Mouse (Mus musculus): ENCODE measurements around the gene Gm10130. TPM values are rescaled to one million over a fixed set of nuclear protein-coding genes. Genes with fewer than 3 reads are reported as not detected.
A peak's percentile ranks its signal among the peaks of the same experiment; 100 is the strongest.
"Not testable (repeated sequence)": the region's sequence is repeated elsewhere in the genome, so short reads cannot be mapped to it uniquely, and the experiment has no call there.

The Gm10130 gene
- polyA plus RNA-seq (2014; fragmentation: Nextera tagmentation; extraction: Ambion mirVana), result 0.88 and 1.0 TPM in 2 replicates

DNA sequence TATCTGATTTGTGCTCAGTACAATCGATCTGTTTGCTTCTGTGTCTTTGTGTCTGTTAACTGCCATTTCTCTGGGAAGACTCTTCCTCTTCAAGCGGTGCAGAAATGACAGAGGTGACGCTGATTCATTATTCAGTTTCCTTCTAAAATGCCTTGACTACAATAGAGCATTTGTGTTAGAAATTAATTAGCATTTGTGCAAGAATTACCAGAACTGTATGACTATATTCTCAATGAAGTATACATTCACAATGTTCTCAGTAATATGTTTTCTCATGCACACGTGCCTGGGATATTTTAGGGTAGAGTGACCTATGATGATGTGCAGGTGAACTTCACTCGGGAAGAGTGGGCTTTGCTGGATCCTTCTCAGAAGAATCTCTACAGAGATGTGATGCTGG lies at the start of gene Gm10130:
TSS of gene Gm10130 (plus strand) at position 301 of the 400 bp plus-strand sequence.
- no peaks in the 10 kb centered on the region for H3K4me1 ChIP-seq (replicated peaks; ENCODE audit: control insufficient read depth, insufficient read depth, low read length)
- H3K9ac ChIP-seq (ENCODE audit: low read depth, low read length), result no peak within 1 kb of the TSS
- H3K9me3 ChIP-seq (ENCODE audit: control insufficient read depth, low read length), result peaks cover 5% of the 10 kb centered on the region; the same call in 1 of the 2 replicates
- H3K27me3 ChIP-seq (ENCODE audit: control insufficient read depth, insufficient read depth, low read length), result no peaks in the 10 kb centered on the region
- no peak within 1 kb of the TSS for H3K4me3 ChIP-seq (ENCODE audit: low read depth, low read length)
- no peak within 1 kb of the TSS for H3K4me2 ChIP-seq (replicated peaks; ENCODE audit: low read depth, low read length)
- peaks cover 4% of the 10 kb centered on the region; the same call in 1 of the 2 replicates for H3K36me3 ChIP-seq (ENCODE audit: control insufficient read depth, insufficient read depth, low read length)
- H3K27ac ChIP-seq (ENCODE audit: low read depth, low read length), result no peak within 1 kb of the TSS
- ATAC-seq (ENCODE audit: low FRiP score), result no peak
- 96% methylated on average over 5 of the region's 5 CpGs for WGBS
- DNase-seq (ENCODE audit: low spot score), result no peak

DNA sequence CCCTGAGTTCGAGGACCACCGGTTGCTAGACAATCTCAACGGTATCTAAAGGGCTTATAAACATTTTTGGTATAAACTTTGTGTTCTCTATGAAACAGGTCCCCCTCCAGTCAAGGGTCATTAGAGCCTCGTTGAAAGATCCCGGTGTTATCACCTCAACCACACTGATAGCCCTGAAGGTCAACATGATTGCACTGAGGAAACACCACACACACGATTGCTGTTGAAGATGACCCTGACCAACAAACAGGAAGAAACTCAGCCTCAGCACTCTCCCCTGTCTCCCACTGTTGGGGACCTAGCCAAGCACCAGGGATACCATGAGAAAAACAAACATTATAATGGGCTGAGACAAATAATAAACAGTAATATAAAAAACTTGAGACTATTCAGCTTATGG lies 29.8 kb upstream of the Gm10130 start:
- ATAC-seq (ENCODE audit: low FRiP score) (no peak), DNase-seq (ENCODE audit: low spot score) (no peak)
- Histone ChIP-seq H3K27me3 (ENCODE audit: control insufficient read depth, insufficient read depth, low read length) (no peaks in the 10 kb centered on the region), H3K4me3 (ENCODE audit: low read depth, low read length) (no peak overlapping the region), H3K36me3 (ENCODE audit: control insufficient read depth, insufficient read depth, low read length) (no peaks in the 10 kb centered on the region), H3K9ac (ENCODE audit: low read depth, low read length) (no peak overlapping the region), H3K9me3 (ENCODE audit: control insufficient read depth, low read length) (no peaks in the 10 kb centered on the region), H3K27ac (ENCODE audit: low read depth, low read length) (no peak overlapping the region), H3K4me1 (replicated peaks; ENCODE audit: control insufficient read depth, insufficient read depth, low read length) (no peaks in the 10 kb centered on the region), H3K4me2 (replicated peaks; ENCODE audit: low read depth, low read length) (no peak overlapping the region)
- WGBS, result 91% methylated on average over 6 of the region's 6 CpGs

DNA sequence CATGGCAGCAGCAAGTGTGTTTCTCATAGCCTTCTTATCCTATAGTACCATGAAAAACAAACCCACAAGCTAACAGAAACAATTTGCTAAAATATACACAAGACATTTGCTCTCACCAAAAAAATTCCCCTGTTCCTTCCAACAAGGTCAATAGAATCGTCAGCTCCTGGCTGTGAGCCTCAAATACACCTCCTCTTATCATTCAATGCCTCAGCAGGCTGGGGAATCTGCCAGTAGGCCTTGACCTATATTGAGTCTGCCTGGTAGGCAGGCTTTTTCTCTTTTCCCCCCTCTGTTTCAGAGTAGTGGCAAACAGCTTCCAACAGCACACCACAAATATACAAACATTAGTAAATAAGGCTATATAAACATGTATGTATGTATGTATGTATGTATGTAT lies 24.4 kb upstream of the Gm10130 start:
- H3K36me3 ChIP-seq (ENCODE audit: control insufficient read depth, insufficient read depth, low read length), result no peaks in the 10 kb centered on the region
- no peak overlapping the region for H3K9ac ChIP-seq (ENCODE audit: low read depth, low read length)
- no peaks in the 10 kb centered on the region for H3K4me1 ChIP-seq (replicated peaks; ENCODE audit: control insufficient read depth, insufficient read depth, low read length)
- no peak overlapping the region for H3K27ac ChIP-seq (ENCODE audit: low read depth, low read length)
- no peak overlapping the region for H3K4me3 ChIP-seq (ENCODE audit: low read depth, low read length)
- H3K27me3 ChIP-seq (ENCODE audit: control insufficient read depth, insufficient read depth, low read length), result no peaks in the 10 kb centered on the region
- ATAC-seq (ENCODE audit: low FRiP score), result no peak
- no peak for DNase-seq (ENCODE audit: low spot score)
- H3K4me2 ChIP-seq (replicated peaks; ENCODE audit: low read depth, low read length), result no peak overlapping the region
- WGBS, result 58% methylated on average over 1 of the region's 1 CpGs
- no peaks in the 10 kb centered on the region for H3K9me3 ChIP-seq (ENCODE audit: control insufficient read depth, low read length)

DNA sequence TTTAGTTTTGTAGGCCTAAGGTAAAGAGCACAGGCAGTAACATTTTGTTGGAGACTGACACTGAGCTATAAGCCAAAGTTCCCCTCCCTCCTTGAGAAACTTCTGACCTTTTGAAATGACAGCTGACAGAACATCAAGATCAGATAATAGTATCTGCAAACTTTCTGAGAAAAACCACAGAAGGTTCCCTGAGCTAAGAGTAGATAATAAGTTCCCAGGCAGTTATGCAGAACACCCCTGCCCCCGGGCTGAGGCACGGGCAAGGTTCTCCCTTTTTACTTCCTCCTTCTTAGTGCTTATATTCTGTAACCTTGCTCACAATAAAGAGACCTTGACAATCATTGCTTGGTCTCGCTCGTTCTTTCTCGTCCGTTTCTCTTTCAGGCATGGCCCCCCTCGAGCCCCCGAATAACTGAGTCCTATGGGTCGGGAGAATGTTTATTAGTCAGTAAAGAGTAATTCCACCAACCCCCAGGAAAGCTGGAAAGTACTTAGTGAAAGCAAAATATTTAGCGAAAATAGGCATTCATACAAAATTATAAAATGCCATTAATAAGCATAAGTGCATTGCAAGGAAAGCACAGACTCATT lies 16.2 kb upstream of the Gm10130 start:
- 90% methylated on average over 10 of the region's 10 CpGs for WGBS
- Histone ChIP-seq H3K27me3 (ENCODE audit: control insufficient read depth, insufficient read depth, low read length) (no peaks in the 10 kb centered on the region), H3K4me3 (ENCODE audit: low read depth, low read length) (no peak overlapping the region), H3K27ac (ENCODE audit: low read depth, low read length) (no peak overlapping the region), H3K36me3 (ENCODE audit: control insufficient read depth, insufficient read depth, low read length) (no peaks in the 10 kb centered on the region), H3K9ac (ENCODE audit: low read depth, low read length) (no peak overlapping the region), H3K9me3 (ENCODE audit: control insufficient read depth, low read length) (no peaks in the 10 kb centered on the region), H3K4me1 (replicated peaks; ENCODE audit: control insufficient read depth, insufficient read depth, low read length) (no peaks in the 10 kb centered on the region), H3K4me2 (replicated peaks; ENCODE audit: low read depth, low read length) (no peak overlapping the region)
- ATAC-seq (ENCODE audit: low FRiP score) (no peak), DNase-seq (ENCODE audit: low spot score) (no peak)

DNA sequence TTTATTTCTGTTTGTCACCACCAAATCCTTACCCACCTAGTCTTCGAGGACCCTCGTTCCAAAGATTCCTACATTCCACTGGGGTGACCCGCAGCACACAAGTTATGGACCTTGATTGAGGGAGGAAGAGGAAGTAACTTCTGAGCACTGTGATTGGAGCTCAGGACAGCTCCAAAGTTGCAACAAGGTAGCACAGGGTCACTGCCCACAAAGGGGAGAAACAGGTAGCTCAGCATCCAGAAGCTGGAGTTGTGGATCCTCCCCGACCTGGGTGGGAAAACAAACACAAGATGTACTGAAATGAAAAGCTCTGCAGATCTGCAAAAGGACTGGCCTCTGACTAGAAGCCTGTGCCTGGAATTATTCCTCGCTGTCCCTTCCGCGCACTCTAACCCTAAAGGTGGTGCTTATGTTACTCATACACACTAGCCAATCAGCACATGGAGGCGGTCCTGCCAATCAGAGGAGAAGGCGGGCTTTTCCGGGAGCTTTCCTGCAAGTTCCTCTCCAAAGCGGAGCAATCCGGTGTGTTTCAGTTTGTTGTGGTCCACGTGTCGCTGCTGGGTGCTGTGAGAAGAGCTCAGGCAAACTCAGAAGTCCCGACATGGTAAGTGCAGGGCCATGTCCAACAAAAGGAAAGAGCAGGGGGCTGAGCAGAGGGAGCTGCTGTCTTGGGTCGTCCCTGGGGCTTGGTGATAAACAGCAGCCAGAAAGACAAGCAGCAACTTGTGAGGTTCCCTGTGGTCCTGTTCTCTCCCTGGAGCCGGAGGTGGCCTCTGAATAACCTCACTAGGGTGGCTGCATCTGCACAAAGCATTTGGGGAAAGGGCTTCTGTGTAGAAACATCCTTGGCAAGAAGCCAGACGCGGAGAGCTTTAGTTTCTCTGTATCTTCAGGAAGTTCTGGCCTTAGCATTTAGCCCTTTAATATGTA lies 12.3 kb upstream of the Gm10130 start:
- H3K4me1 ChIP-seq (replicated peaks; ENCODE audit: control insufficient read depth, insufficient read depth, low read length); H3K9me3 ChIP-seq (ENCODE audit: control insufficient read depth, low read length); H3K27me3 ChIP-seq (ENCODE audit: control insufficient read depth, insufficient read depth, low read length); H3K36me3 ChIP-seq (ENCODE audit: control insufficient read depth, insufficient read depth, low read length); H3K27ac ChIP-seq (ENCODE audit: low read depth, low read length): not testable (repeated sequence)
- H3K4me3 ChIP-seq (ENCODE audit: low read depth, low read length), result peak overlapping the region; percentile 44
- WGBS, result 20% methylated on average over 19 of the region's 19 CpGs
- peak overlapping the region; percentile 59 for H3K9ac ChIP-seq (ENCODE audit: low read depth, low read length)
- peak overlapping the region; percentile 47 for H3K4me2 ChIP-seq (replicated peaks; ENCODE audit: low read depth, low read length)
- DNase-seq (ENCODE audit: low spot score) (peak; percentile 81), ATAC-seq (ENCODE audit: low FRiP score) (peak; percentile 99)

DNA sequence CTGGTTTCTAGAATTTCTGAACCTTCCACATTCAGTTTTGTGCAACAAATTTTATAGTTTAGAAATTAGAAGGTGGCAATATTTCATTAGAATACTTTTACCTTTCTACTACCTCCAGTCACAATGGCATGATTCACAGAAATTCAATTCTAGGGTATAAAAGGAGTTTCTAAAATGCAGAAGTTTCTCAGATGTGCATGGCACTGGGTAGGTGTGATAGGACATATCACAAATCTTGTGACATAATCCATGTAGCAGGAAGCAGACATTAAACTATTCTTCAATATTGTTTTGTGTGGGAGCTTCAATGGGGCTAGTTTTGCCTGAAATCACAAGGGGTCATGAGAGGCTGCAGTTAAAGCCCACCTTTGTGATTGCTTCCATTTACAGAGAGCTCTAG lies 7.4 kb upstream of the Gm10130 start:
- no peak overlapping the region for H3K4me2 ChIP-seq (replicated peaks; ENCODE audit: low read depth, low read length)
- H3K9ac ChIP-seq (ENCODE audit: low read depth, low read length), result no peak overlapping the region
- H3K9me3 ChIP-seq (ENCODE audit: control insufficient read depth, low read length), result peaks cover 5% of the 10 kb centered on the region
- H3K27me3 ChIP-seq (ENCODE audit: control insufficient read depth, insufficient read depth, low read length), result no peaks in the 10 kb centered on the region
- H3K27ac ChIP-seq (ENCODE audit: low read depth, low read length), result no peak overlapping the region
- no peak for ATAC-seq (ENCODE audit: low FRiP score)
- 0 out of 2 replicates have a peak, but pooled peaks cover 2% of the 10 kb centered on the region for H3K36me3 ChIP-seq (ENCODE audit: control insufficient read depth, insufficient read depth, low read length)
- no peaks in the 10 kb centered on the region for H3K4me1 ChIP-seq (replicated peaks; ENCODE audit: control insufficient read depth, insufficient read depth, low read length)
- DNase-seq (ENCODE audit: low spot score), result no peak
- no peak overlapping the region for H3K4me3 ChIP-seq (ENCODE audit: low read depth, low read length)

DNA sequence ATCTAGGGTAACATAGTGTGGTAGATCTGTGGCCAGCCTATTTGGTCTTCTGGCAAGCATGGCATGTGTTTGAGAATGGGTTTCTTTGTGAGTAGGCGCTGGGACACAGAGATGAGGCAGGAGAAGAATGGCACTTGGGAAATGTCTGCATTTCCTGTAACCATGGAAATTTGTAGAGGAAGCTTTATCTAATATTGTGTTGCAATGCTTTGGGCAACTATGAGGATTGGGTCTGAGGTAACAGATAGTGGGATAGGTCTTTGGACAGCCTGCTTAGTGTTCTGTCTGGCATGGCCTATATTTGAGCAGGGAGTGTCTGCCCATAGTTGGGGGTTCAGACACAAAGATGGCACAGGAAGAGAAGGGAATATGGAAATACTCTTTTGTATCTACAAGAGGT lies 4.5 kb upstream of the Gm10130 start:
- no peak overlapping the region for H3K4me3 ChIP-seq (ENCODE audit: low read depth, low read length)
- no peaks in the 10 kb centered on the region for H3K27me3 ChIP-seq (ENCODE audit: control insufficient read depth, insufficient read depth, low read length)
- WGBS, result 91% methylated on average over 1 of the region's 1 CpGs
- no peak overlapping the region for H3K9ac ChIP-seq (ENCODE audit: low read depth, low read length)
- DNase-seq (ENCODE audit: low spot score), result no peak
- ATAC-seq (ENCODE audit: low FRiP score), result no peak
- no peak overlapping the region for H3K4me2 ChIP-seq (replicated peaks; ENCODE audit: low read depth, low read length)
- no peak overlapping the region for H3K27ac ChIP-seq (ENCODE audit: low read depth, low read length)
- H3K4me1 ChIP-seq (replicated peaks; ENCODE audit: control insufficient read depth, insufficient read depth, low read length), result no peaks in the 10 kb centered on the region
- peaks cover 5% of the 10 kb centered on the region for H3K9me3 ChIP-seq (ENCODE audit: control insufficient read depth, low read length)
- H3K36me3 ChIP-seq (ENCODE audit: control insufficient read depth, insufficient read depth, low read length), result 0 out of 2 replicates have a peak, but pooled peaks cover 2% of the 10 kb centered on the region

DNA sequence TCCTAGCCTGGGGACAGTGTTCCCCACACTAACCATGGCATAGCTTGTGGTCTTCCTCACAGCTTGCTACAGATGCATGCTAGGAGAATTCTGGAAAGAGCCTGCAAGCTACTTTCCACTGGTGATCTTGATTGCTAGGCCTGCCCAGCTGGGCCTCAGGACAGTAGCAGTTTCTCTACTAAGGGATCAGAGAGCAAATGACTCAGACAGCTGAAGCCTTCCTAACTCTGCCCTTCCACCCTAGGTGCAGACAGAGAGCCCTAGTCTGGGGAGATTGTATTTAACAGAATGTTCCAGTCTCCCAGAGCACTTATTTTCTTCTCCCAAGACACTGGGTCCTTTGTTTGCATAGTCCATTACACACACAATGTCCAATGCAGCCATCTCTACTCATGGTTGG lies 33.6 kb downstream of the Gm10130 start:
- not testable (repeated sequence) for H3K36me3 ChIP-seq (ENCODE audit: control insufficient read depth, insufficient read depth, low read length); H3K9me3 ChIP-seq (ENCODE audit: control insufficient read depth, low read length); H3K9ac ChIP-seq (ENCODE audit: low read depth, low read length); H3K27ac ChIP-seq (ENCODE audit: low read depth, low read length); H3K4me3 ChIP-seq (ENCODE audit: low read depth, low read length); H3K4me2 ChIP-seq (replicated peaks; ENCODE audit: low read depth, low read length); H3K4me1 ChIP-seq (replicated peaks; ENCODE audit: control insufficient read depth, insufficient read depth, low read length); DNase-seq (ENCODE audit: low spot score); H3K27me3 ChIP-seq (ENCODE audit: control insufficient read depth, insufficient read depth, low read length); ATAC-seq (ENCODE audit: low FRiP score)
